Mouse (Mus musculus) lung, embryonic 16.5 days (tissue): ENCODE measurements around the gene Myof. TPM values are rescaled to one million over a fixed set of nuclear protein-coding genes. Genes with fewer than 3 reads are reported as not detected.

Experiments used
- ATAC-seq: fragments of 200-750 bp; cut with Nextera tagmentation; 2 replicates; pipeline ENCODE4 v1.8.0; 2017; ENCODE audit warnings: low read depth, mild to moderate bottlenecking, moderate library complexity
- H3K27ac ChIP-seq: fragments of 300-500 bp; sonication (generic); 2 replicates; pipeline ENCODE4 v1.5.1; 2014; ENCODE audit warnings: mild to moderate bottlenecking, control low read depth, low read length
- H3K27me3 ChIP-seq: fragments of 300-500 bp; sonication (generic); 2 replicates; pipeline ENCODE4 v1.6.1; 2014; ENCODE audit warnings: low read depth, low read length, mixed read lengths; ENCODE audit not compliant: control insufficient read depth, insufficient read depth
- H3K36me3 ChIP-seq: fragments of 300-500 bp; sonication (generic); 2 replicates; pipeline ENCODE4 v1.6.1; 2014; ENCODE audit warnings: low read length; ENCODE audit not compliant: control insufficient read depth, insufficient read depth
- H3K4me1 ChIP-seq: fragments of 300-500 bp; sonication (generic); replicated peaks from 2 replicates; pipeline ENCODE4 v1.6.1; 2014; ENCODE audit warnings: low read length, mixed read lengths; ENCODE audit not compliant: control insufficient read depth, insufficient read depth
- H3K4me2 ChIP-seq: fragments of 300-500 bp; sonication (generic); 2 replicates; pipeline ENCODE4 v1.6.1; 2014; ENCODE audit warnings: low read depth, low read length, control low read depth
- H3K4me3 ChIP-seq: fragments of 300-500 bp; sonication (generic); 2 replicates; pipeline ENCODE4 v1.5.1; 2014; ENCODE audit warnings: mild to moderate bottlenecking, low read length, control low read depth
- H3K9ac ChIP-seq: fragments of 300-500 bp; sonication (generic); 2 replicates; pipeline ENCODE4 v1.6.1; 2014; ENCODE audit warnings: low read length, control low read depth
- H3K9me3 ChIP-seq: fragments of 300-500 bp; sonication (generic); 2 replicates; pipeline ENCODE4 v1.6.1; 2016; ENCODE audit warnings: low read length; ENCODE audit not compliant: control insufficient read depth
- WGBS: fragments of 180-500 bp; shearing (Covaris S2); extraction: QIAGEN DNeasy Blood & Tissue Kit; methylation state at CpG from one replicate; pipeline ENCODE4 v1.1.7; 2014; 5-methylcytosine and 5-hydroxymethylcytosine counted together
- polyA plus RNA-seq: library from polyadenylated mRNA; unstranded; fragments of >200 nt; fragmentation: Nextera tagmentation; extraction: Ambion mirVana; gene quantifications from 2 replicates; pipeline ENCODE4 v1.2.1, GENCODE M21; 2015

The Myof gene
- polyA plus RNA-seq, 1 experiment from 2014 or later, result 32.3 TPM

- Histone ChIP-seq H3K4me2 (no peak overlapping the region), H3K9ac (no peak overlapping the region), H3K27ac (no peak overlapping the region), H3K27me3 (no peaks in the 10 kb centered on the region), H3K4me1 (0 out of 2 replicates have a peak, but pooled peaks cover 3% of the 10 kb centered on the region), H3K4me3 (no peak overlapping the region), H3K9me3 (no peaks in the 10 kb centered on the region), H3K36me3 (peaks cover 5% of the 10 kb centered on the region; the same call in 1 of the 2 replicates)
- peak; percentile 41; the same call in 1 of the 2 replicates for ATAC-seq
- WGBS, result 38% methylated on average over 5 of the region's 5 CpGs
Observed at GRCm38 (mm10) chr19:37970004-37970403, 73.4 kb downstream of the Myof start.

GRCm38 (mm10) chr19:37965828-37966227 lies 77.5 kb downstream of the Myof start:
- WGBS, result 67% methylated on average over 4 of the region's 4 CpGs
- ATAC-seq, result no peak

GRCm38 (mm10) chr19:37963421-37963820 lies 80.0 kb downstream of the Myof start:
- Histone ChIP-seq H3K36me3 (peaks cover 12% of the 10 kb centered on the region), H3K4me2 (no peak overlapping the region), H3K9ac (no peak overlapping the region), H3K27me3 (no peaks in the 10 kb centered on the region), H3K27ac (no peak overlapping the region), H3K4me3 (no peak overlapping the region), H3K9me3 (no peaks in the 10 kb centered on the region), H3K4me1 (no peaks in the 10 kb centered on the region)
- WGBS, result 88% methylated on average over 5 of the region's 5 CpGs
- ATAC-seq, result no peak

More at GRCm38 (mm10) chr19:37965828-37966227, 77.5 kb downstream of the Myof start:
- H3K27me3 ChIP-seq, result no peaks in the 10 kb centered on the region
- H3K4me2 ChIP-seq, result no peak overlapping the region
- no peak overlapping the region for H3K27ac ChIP-seq
- 0 out of 2 replicates have a peak, but pooled peaks cover 3% of the 10 kb centered on the region for H3K4me1 ChIP-seq
- H3K4me3 ChIP-seq, result no peak overlapping the region
- H3K9ac ChIP-seq, result no peak overlapping the region
- H3K36me3 ChIP-seq, result 0 out of 2 replicates have a peak, but pooled peaks cover 3% of the 10 kb centered on the region
- no peaks in the 10 kb centered on the region for H3K9me3 ChIP-seq

- Histone ChIP-seq H3K4me1 (peaks cover 5% of the 10 kb centered on the region; the same call in 1 of the 2 replicates), H3K27me3 (no peaks in the 10 kb centered on the region), H3K36me3 (peaks cover 12% of the 10 kb centered on the region), H3K27ac (no peak overlapping the region), H3K4me2 (no peak overlapping the region), H3K9me3 (no peaks in the 10 kb centered on the region), H3K4me3 (no peak overlapping the region), H3K9ac (no peak overlapping the region)
- ATAC-seq, result no peak
- WGBS, result 92% methylated on average over 9 of the region's 9 CpGs
Observed at GRCm38 (mm10) chr19:37960791-37961190, 82.6 kb downstream of the Myof start.

GRCm38 (mm10) chr19:37959543-37960215 lies 83.7 kb downstream of the Myof start:
- H3K4me3 ChIP-seq, result no peak overlapping the region
- no peak for ATAC-seq
- H3K27me3 ChIP-seq, result no peaks in the 10 kb centered on the region
- no peak overlapping the region for H3K4me2 ChIP-seq
- H3K9me3 ChIP-seq, result no peaks in the 10 kb centered on the region
- H3K4me1 ChIP-seq, result peaks cover 7% of the 10 kb centered on the region; the same call in 1 of the 2 replicates
- no peak overlapping the region for H3K27ac ChIP-seq
- H3K36me3 ChIP-seq, result peaks cover 12% of the 10 kb centered on the region
- WGBS, result 75% methylated on average over 10 of the region's 10 CpGs
- H3K9ac ChIP-seq, result no peak overlapping the region

- no peak overlapping the region for H3K4me2 ChIP-seq
Observed at GRCm38 (mm10) chr19:37959076-37959475, 84.3 kb downstream of the Myof start.

GRCm38 (mm10) chr19:37957256-37957655 lies 86.1 kb downstream of the Myof start:
- Histone ChIP-seq H3K4me1 (peaks cover 7% of the 10 kb centered on the region; the same call in 1 of the 2 replicates), H3K27ac (no peak overlapping the region), H3K9me3 (no peaks in the 10 kb centered on the region), H3K4me3 (no peak overlapping the region), H3K36me3 (peaks cover 12% of the 10 kb centered on the region), H3K27me3 (no peaks in the 10 kb centered on the region), H3K4me2 (no peak overlapping the region), H3K9ac (no peak overlapping the region)
- ATAC-seq, result no peak
- 64% methylated on average over 7 of the region's 7 CpGs for WGBS

More at GRCm38 (mm10) chr19:37959076-37959475, 84.3 kb downstream of the Myof start:
- ATAC-seq, result no peak
- Histone ChIP-seq H3K27ac (no peak overlapping the region), H3K9me3 (no peaks in the 10 kb centered on the region), H3K27me3 (no peaks in the 10 kb centered on the region), H3K9ac (no peak overlapping the region), H3K36me3 (peaks cover 12% of the 10 kb centered on the region), H3K4me1 (peaks cover 7% of the 10 kb centered on the region; the same call in 1 of the 2 replicates), H3K4me3 (no peak overlapping the region)
- WGBS, result 46% methylated on average over 6 of the region's 6 CpGs

- H3K4me2 ChIP-seq, result no peak overlapping the region
- H3K4me1 ChIP-seq, result peaks cover 7% of the 10 kb centered on the region; the same call in 1 of the 2 replicates
- peaks cover 12% of the 10 kb centered on the region for H3K36me3 ChIP-seq
- 44% methylated on average over 3 of the region's 3 CpGs for WGBS
- H3K4me3 ChIP-seq, result no peak overlapping the region
- no peaks in the 10 kb centered on the region for H3K27me3 ChIP-seq
- H3K27ac ChIP-seq, result peak overlapping the region; percentile 11
- H3K9me3 ChIP-seq, result no peaks in the 10 kb centered on the region
- H3K9ac ChIP-seq, result no peak overlapping the region
- peak; percentile 80 for ATAC-seq
Observed at GRCm38 (mm10) chr19:37956006-37956405, 87.4 kb downstream of the Myof start.

GRCm38 (mm10) chr19:37955425-37956001 lies 87.9 kb downstream of the Myof start:
- Histone ChIP-seq H3K4me1 (peaks cover 7% of the 10 kb centered on the region; the same call in 1 of the 2 replicates), H3K4me3 (no peak overlapping the region), H3K36me3 (peaks cover 12% of the 10 kb centered on the region), H3K4me2 (no peak overlapping the region), H3K27ac (no peak overlapping the region; the same call in 1 of the 2 replicates), H3K27me3 (no peaks in the 10 kb centered on the region), H3K9ac (no peak overlapping the region), H3K9me3 (no peaks in the 10 kb centered on the region)
- ATAC-seq, result peak; percentile 92
- 32% methylated on average over 7 of the region's 7 CpGs for WGBS
